Mouse (Mus musculus) erythroblast, embryonic 14.5 days (primary cell): ENCODE measurements around the gene Cdk18.

Experiments
- GATA1 ChIP-seq: IDR thresholded peaks from 2 replicates; pipeline ENCODE4 v1.6.1; 2012; ENCODE audit warnings: low read length, inconsistent platforms, mixed read lengths
- TAL1 ChIP-seq: IDR thresholded peaks from 3 replicates; pipeline ENCODE4 v1.6.1; 2012; ENCODE audit warnings: low read length, inconsistent platforms, mixed read lengths

- TF ChIP-seq GATA1 (no peak), TAL1 (no peak)
These were observed 46.2 kb downstream of the Cdk18 start for GRCm38 (mm10) chr1:132093269-132093668.
